Mouse (Mus musculus) retina, embryonic 14.5 days (tissue): ENCODE measurements around the gene Shisal2a.

Experiments
- DNase-seq: peaks from one replicate; pipeline ENCODE4 v3.0.0-alpha.2; 2015; ENCODE audit warnings: low spot score

The Shisal2a gene

GRCm38 (mm10) chr4:108337817-108338216 lies 45.3 kb downstream of the Shisal2a start:
- DNase-seq, result no peak

GRCm38 (mm10) chr4:108336765-108337164 lies 46.4 kb downstream of the Shisal2a start:
- DNase-seq, result no peak

- no peak for DNase-seq
Measured at GRCm38 (mm10) chr4:108335413-108335812, 47.7 kb downstream of the Shisal2a start.

GRCm38 (mm10) chr4:108332041-108332440 lies 51.1 kb downstream of the Shisal2a start:
- DNase-seq, result no peak

GRCm38 (mm10) chr4:108329840-108330239 lies 53.3 kb downstream of the Shisal2a start:
- DNase-seq, result no peak

GRCm38 (mm10) chr4:108327730-108328484 lies 55.2 kb downstream of the Shisal2a start, which contains the start of gene Coa7:
Gene Coa7, plus strand, starts transcription at chr4:108328140.
- peak; percentile 98 for DNase-seq

GRCm38 (mm10) chr4:108327071-108327579 lies 56.0 kb downstream of the Shisal2a start:
- DNase-seq, result peak; percentile 66

GRCm38 (mm10) chr4:108323588-108323987 lies 59.6 kb downstream of the Shisal2a start:
- DNase-seq, result no peak

GRCm38 (mm10) chr4:108320627-108321380 lies 62.3 kb downstream of the Shisal2a start:
- peak; percentile 18 for DNase-seq

GRCm38 (mm10) chr4:108319747-108320146 lies 63.4 kb downstream of the Shisal2a start:
- DNase-seq, result peak; percentile 12

GRCm38 (mm10) chr4:108318649-108319615 lies 64.2 kb downstream of the Shisal2a start:
- DNase-seq, result no peak
